Mouse (Mus musculus): Measurements from ENCODE around the gene Mrpl47. TPM values are rescaled to one million over a fixed set of nuclear protein-coding genes. Genes with fewer than 3 reads are reported as not detected.
"Not testable (repeated sequence)": the region's sequence is repeated elsewhere in the genome, so short reads cannot be mapped to it uniquely, and the experiment has no call there.

Gene Mrpl47
- polyA plus RNA-seq, 2 experiments = 15.4 to 31.3 TPM

DNA sequence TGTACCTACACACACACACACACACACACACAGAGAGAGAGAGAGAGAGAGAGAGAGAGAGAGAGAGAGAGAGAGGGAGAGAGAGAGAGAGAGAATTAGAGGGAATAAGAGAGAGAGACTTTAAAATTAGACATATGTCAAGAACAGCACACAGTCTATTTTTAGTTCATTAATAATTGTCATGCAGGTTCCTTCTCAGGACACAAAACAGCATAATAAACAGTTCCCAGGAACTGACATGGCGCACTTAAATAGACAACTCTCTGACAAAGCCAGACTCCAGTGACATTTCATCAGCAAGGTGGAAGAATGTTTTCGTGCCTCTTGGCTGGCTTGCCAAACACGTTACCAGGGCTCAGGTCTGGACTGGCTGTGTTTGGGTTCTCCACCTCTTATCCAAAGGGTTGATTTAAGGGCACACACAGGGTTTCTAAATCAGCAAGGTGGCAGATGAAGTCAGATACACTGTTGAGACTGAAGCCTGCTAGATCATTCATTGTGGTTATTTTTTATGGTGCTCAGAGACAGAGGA is 17.0 kb upstream of the Mrpl47 start:
- H3K9me3 ChIP-seq (ENCODE audit: control insufficient read depth, low read length) = no peaks in the 10 kb centered on the region
- 90% methylated on average over 3 of the region's 3 CpGs for WGBS
- peaks cover 40% of the 10 kb centered on the region for H3K36me3 ChIP-seq (ENCODE audit: control insufficient read depth, insufficient read depth, low read length)
- ATAC-seq (ENCODE audit: low FRiP score, low read depth) = no peak
- no peak overlapping the region for H3K9ac ChIP-seq (ENCODE audit: low read depth, low read length, severe bottlenecking)
- H3K4me3 ChIP-seq (replicated peaks; ENCODE audit: low read length) = no peak overlapping the region
- no peaks in the 10 kb centered on the region for H3K4me1 ChIP-seq (ENCODE audit: control insufficient read depth, insufficient read depth, low read length)
- DNase-seq (ENCODE audit: low spot score) = no peak
- H3K4me2 ChIP-seq (replicated peaks; ENCODE audit: low read depth, low read length, severe bottlenecking) = no peak overlapping the region
- TF ChIP-seq POLR2A (IDR thresholded peaks at IDR 0.05; ENCODE audit: borderline replicate concordance, extremely low read depth, insufficient read depth, insufficient read length) = no peak
- H3K27me3 ChIP-seq (ENCODE audit: control insufficient read depth, insufficient read depth, low read length) = no peaks in the 10 kb centered on the region
- H3K27ac ChIP-seq (replicated peaks; ENCODE audit: low read depth, low read length) = no peak overlapping the region

DNA sequence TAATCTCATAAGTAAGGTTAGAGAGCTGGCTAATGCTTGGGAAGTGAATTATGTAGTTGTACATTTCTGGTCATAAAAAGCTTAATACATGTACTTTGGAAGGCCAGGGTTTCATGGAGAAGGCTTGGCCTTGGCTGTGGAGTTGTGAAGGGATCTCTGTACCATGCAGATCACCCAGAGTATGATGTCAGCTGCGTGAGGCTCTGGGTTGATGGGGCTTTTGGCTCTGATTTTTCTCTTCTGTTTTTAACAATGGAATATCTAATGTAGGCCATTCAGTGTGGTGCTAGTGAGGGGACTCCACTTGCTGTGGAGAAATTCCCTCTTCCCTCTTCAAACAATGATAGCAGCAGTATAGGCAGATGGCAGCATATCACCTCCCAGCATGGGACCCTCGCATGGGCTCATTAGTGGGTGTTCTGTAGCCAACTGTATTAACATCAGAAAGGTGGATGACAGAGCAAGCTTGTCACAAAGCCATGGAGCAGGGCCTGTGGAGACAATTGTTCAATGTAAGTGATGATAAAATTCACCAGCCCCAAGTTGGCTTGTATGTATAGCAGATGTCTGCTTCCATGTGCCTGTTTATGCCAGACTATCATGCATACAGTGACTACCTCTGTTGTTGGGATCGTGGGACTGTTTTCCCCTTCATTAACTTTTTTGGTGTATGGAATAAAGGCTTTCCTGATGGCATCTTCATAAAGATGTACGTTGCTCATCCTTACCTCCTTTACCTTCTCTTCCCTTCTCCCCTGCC is 12.6 kb upstream of the Mrpl47 start:
- H3K4me2 ChIP-seq (replicated peaks; ENCODE audit: low read depth, low read length, severe bottlenecking) = no peak overlapping the region
- peaks cover 75% of the 10 kb centered on the region for H3K36me3 ChIP-seq (ENCODE audit: control insufficient read depth, insufficient read depth, low read length)
- ATAC-seq (ENCODE audit: low FRiP score, low read depth) = no peak

DNA sequence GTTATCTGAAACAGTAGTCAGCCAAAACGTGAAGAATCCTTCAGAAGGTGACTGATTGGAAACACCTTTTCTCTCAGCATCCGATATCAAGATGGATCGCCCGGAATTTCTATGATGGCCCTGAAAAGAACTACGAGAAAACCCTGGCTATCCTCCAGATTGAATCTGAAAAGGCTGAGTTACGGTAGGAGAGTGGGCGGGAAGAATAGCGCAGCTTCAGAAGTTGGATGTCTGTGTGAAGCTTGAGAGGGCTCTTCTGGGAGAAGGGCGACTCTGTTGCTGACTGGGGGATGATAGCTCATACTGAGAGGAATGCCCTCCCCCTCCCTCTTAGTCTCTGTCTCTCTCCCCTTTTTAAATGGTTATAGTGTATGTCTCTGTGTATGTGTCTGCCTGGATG is 11.0 kb upstream of the Mrpl47 start:
- H3K36me3 ChIP-seq (ENCODE audit: control insufficient read depth, insufficient read depth, low read length) = peaks cover 72% of the 10 kb centered on the region
- no peaks in the 10 kb centered on the region for H3K4me1 ChIP-seq (ENCODE audit: control insufficient read depth, insufficient read depth, low read length)
- H3K27ac ChIP-seq (replicated peaks; ENCODE audit: low read depth, low read length) = no peak overlapping the region
- DNase-seq (ENCODE audit: low spot score) (no peak), ATAC-seq (ENCODE audit: low FRiP score, low read depth) (no peak)
- no peak for TF ChIP-seq POLR2A (IDR thresholded peaks at IDR 0.05; ENCODE audit: borderline replicate concordance, extremely low read depth, insufficient read depth, insufficient read length)
- no peaks in the 10 kb centered on the region for H3K9me3 ChIP-seq (ENCODE audit: control insufficient read depth, low read length)
- H3K4me3 ChIP-seq (replicated peaks; ENCODE audit: low read length) = no peak overlapping the region
- no peak overlapping the region for H3K9ac ChIP-seq (ENCODE audit: low read depth, low read length, severe bottlenecking)
- H3K27me3 ChIP-seq (ENCODE audit: control insufficient read depth, insufficient read depth, low read length) = no peaks in the 10 kb centered on the region
- no peak overlapping the region for H3K4me2 ChIP-seq (replicated peaks; ENCODE audit: low read depth, low read length, severe bottlenecking)
- WGBS = 90% methylated on average over 9 of the region's 9 CpGs

More for the DNA sequence above, 12.6 kb upstream of the Mrpl47 start:
- Histone ChIP-seq H3K27me3 (ENCODE audit: control insufficient read depth, insufficient read depth, low read length) (no peaks in the 10 kb centered on the region), H3K9me3 (ENCODE audit: control insufficient read depth, low read length) (no peaks in the 10 kb centered on the region), H3K27ac (replicated peaks; ENCODE audit: low read depth, low read length) (no peak overlapping the region), H3K4me3 (replicated peaks; ENCODE audit: low read length) (no peak overlapping the region), H3K9ac (ENCODE audit: low read depth, low read length, severe bottlenecking) (no peak overlapping the region), H3K4me1 (ENCODE audit: control insufficient read depth, insufficient read depth, low read length) (no peaks in the 10 kb centered on the region)
- DNase-seq (ENCODE audit: low spot score) = no peak
- no peak for TF ChIP-seq POLR2A (IDR thresholded peaks at IDR 0.05; ENCODE audit: borderline replicate concordance, extremely low read depth, insufficient read depth, insufficient read length)
- WGBS = 93% methylated on average over 4 of the region's 4 CpGs

DNA sequence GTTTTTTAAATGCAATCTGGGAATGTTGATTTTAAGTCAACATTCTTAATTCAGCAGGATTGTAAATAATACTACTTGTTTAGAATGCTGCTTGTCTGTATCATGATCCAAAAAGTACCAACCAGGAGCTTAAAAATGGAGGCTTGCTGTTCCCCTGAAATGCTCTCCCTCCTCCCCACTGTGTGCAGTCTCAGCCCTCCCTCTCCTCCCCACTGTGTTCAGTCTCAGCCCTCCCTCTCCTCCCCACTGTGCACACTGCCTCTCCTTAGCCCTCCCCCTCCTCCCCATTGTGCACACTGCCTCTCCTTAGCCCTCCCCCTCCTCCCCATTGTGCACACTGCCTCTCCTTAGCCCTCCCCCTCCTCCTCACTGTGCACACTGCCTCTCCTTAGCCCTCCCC is 8.0 kb upstream of the Mrpl47 start:
- peaks cover 44% of the 10 kb centered on the region for H3K36me3 ChIP-seq (ENCODE audit: control insufficient read depth, insufficient read depth, low read length)
- not testable (repeated sequence) for ATAC-seq (ENCODE audit: low FRiP score, low read depth); H3K4me3 ChIP-seq (replicated peaks; ENCODE audit: low read length); H3K27me3 ChIP-seq (ENCODE audit: control insufficient read depth, insufficient read depth, low read length); H3K4me1 ChIP-seq (ENCODE audit: control insufficient read depth, insufficient read depth, low read length); H3K9me3 ChIP-seq (ENCODE audit: control insufficient read depth, low read length); DNase-seq (ENCODE audit: low spot score); H3K27ac ChIP-seq (replicated peaks; ENCODE audit: low read depth, low read length); H3K9ac ChIP-seq (ENCODE audit: low read depth, low read length, severe bottlenecking); H3K4me2 ChIP-seq (replicated peaks; ENCODE audit: low read depth, low read length, severe bottlenecking)

DNA sequence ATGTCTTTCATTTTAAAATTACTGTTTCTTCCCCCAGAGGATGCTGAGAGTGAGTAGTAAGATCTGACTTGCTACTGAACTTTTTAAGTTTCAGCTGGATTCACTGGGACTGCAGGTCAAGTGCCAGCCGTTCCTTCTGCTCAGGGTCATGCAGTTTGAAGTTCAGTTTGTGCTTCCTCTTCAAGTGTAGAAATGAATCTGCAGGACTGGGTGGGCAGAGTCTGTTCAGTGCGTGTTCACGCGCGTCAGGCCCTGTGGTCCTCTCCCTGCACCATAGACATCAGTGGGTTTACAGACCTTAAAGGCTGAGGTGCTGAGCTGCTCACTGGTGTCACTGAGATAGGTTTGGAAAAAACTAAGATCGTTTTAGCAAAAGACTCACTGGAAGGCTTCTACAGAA is 7.6 kb upstream of the Mrpl47 start:
- no peaks in the 10 kb centered on the region for H3K9me3 ChIP-seq (ENCODE audit: control insufficient read depth, low read length)
- H3K36me3 ChIP-seq (ENCODE audit: control insufficient read depth, insufficient read depth, low read length) = peaks cover 41% of the 10 kb centered on the region
- H3K4me3 ChIP-seq (replicated peaks; ENCODE audit: low read length) = no peak overlapping the region
- no peak overlapping the region for H3K4me2 ChIP-seq (replicated peaks; ENCODE audit: low read depth, low read length, severe bottlenecking)
- H3K9ac ChIP-seq (ENCODE audit: low read depth, low read length, severe bottlenecking) = no peak overlapping the region
- H3K27me3 ChIP-seq (ENCODE audit: control insufficient read depth, insufficient read depth, low read length) = no peaks in the 10 kb centered on the region
- no peaks in the 10 kb centered on the region for H3K4me1 ChIP-seq (ENCODE audit: control insufficient read depth, insufficient read depth, low read length)
- 95% methylated on average over 6 of the region's 6 CpGs for WGBS
- ATAC-seq (ENCODE audit: low FRiP score, low read depth) (no peak), DNase-seq (ENCODE audit: low spot score) (no peak)
- no peak for TF ChIP-seq POLR2A (IDR thresholded peaks at IDR 0.05; ENCODE audit: borderline replicate concordance, extremely low read depth, insufficient read depth, insufficient read length)
- no peak overlapping the region for H3K27ac ChIP-seq (replicated peaks; ENCODE audit: low read depth, low read length)

All from limb, embryonic 14.5 days (tissue).